Mouse (Mus musculus): ENCODE measurements around the gene Fbxo17.

DNA sequence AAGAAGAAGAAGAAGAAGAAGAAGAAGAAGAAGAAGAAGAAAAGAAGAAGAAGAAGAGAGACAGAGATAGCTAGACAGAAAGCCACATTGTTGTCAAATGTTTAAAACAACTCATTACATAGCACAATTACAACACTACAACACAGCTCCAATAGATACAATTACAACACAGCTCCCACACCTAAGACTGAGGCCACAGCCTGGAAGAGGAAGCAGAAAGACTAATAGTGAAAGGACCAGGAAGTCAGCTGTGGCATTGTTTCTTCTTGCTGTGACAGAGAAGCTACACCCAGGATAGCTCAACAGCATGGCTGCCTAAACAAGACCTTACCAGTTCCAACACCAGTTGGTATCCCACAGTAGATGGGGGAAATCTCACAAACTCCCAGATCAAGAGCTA, 7.2 kb upstream of the Fbxo17 start:
- TF ChIP-seq CHD2 (IDR thresholded peaks at IDR 0.05; ENCODE audit: low read depth, low read length) (no peak), ZNF384 (IDR thresholded peaks at IDR 0.05; ENCODE audit: low read depth, low read length) (no peak), ZC3H11A (IDR thresholded peaks at IDR 0.05; ENCODE audit: borderline replicate concordance, low read depth, low read length) (no peak), MAFK (IDR thresholded peaks at IDR 0.05; ENCODE audit: insufficient read depth, low read depth, low read length) (no peak)

Measured in ES-E14 (cell line).